Mouse (Mus musculus) CD8-positive naive resting alpha-beta T cell, adult 2 months (primary cell): Measurements from ENCODE around the gene Dennd1a.

Experiments
- DNase-seq, 2 experiments: peaks; one replicate each; pipeline ENCODE4 v3.0.0; 2022; ENCODE audit warnings: low read depth in 2 of 2, low spot score in 2 of 2

Dennd1a gene

DNA sequence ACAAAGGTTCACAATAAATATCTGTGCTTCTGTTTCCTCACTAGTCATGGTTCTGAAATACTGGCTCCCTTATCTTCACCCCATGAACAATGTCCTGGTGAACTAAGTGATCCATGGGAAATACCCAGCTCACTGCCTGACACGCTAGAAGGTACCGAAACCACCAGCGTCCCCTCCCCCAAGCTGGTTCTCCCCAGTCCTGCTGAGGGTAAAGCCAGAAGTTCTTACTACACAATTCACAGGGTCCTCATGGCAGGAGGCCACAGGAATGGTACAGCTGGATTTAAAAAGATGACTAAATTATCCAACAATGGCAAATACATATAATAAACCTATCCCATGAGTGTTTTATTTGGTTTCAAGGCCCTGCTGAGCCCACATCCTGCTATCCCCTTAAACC lies 378.9 kb downstream of the Dennd1a start:
- no peak for DNase-seq

DNA sequence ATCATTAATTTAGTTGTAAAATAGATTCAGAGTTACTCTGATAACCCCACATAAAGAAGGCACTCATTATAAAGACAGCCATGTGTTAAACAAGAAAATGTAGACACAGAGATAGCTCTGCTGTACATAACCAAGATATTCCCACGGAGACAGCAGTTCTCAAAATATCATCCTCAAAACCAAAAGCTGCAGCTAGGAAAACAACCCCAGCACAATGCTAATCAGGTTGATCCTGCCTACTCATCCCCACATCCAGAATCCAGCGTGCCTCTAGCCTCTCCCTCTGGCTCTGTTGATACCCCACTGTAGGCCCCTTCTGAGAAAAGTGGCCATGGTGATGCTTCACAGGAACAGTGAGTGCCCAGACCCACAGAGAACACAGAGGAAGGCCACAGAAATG lies 380.9 kb downstream of the Dennd1a start:
- no peak for DNase-seq

DNA sequence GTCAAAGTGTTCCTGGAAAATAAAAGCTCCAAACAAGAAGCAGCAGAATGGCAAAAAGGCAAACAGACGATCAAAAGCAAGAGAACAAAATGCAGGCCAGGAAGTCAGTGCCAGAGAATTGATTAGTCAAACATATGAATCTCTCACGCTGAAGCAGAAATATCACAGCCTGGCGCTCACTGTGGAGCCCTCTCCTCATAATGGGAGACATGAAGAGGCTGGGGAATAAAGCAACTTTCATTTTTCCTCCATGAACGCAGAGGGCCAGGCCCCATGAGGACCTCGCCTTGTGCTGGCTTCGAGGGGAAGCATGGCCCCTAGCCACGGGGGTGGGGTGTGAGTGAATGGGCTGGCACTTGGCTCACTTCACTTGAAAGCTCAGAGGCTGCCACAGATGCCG lies 383.9 kb downstream of the Dennd1a start:
- DNase-seq, result no peak

DNA sequence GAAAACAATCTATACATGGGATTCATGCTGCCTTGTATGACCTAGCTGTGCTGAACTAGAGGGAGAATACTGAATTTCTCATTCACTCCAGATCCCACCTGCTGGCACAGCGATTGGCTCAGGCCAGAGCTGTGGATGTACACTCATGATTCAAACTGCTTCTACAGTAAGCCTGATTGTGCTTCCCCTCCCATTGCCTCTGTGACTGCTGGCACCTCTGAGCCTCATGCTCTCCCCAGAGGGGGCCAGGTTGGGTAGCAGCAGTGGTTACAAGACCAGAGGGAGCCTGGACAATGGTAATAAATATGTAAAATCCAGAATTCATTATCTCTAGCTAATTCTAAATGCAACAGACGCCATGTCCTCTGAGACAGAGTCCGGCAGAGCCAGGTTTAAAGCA lies 404.0 kb downstream of the Dennd1a start:
- no peak for DNase-seq

DNA sequence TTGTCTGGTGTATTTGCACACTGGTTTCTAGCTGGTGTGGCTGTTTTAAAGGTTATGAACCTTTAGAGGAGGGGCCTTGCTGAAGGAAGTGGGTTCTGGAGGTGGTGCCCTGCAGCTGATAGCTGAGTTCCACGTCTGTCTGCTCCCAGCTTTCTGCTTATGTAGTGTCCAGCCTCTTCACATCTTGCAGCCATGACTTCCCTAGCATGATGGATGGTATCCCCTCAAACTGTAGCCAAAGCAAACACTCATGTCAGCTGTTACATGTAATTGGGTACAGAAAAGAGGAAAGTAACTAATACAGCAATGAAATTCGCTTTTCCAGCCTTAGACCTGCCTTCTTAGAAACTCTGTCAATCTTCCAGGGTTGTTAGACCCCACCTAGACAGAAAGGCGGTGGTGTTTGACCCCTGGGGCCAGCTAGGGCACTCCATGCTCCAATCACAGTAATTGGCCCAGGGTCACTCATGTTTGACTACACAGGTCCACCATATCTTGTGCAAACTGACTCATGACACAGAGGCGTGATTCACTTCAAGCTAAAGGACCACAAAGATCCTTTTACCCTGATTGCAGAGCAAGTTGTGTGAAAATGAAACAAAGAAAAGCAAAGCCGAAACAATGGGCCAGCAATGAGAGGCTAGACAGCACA lies 405.8 kb downstream of the Dennd1a start:
- DNase-seq, result no peak

DNA sequence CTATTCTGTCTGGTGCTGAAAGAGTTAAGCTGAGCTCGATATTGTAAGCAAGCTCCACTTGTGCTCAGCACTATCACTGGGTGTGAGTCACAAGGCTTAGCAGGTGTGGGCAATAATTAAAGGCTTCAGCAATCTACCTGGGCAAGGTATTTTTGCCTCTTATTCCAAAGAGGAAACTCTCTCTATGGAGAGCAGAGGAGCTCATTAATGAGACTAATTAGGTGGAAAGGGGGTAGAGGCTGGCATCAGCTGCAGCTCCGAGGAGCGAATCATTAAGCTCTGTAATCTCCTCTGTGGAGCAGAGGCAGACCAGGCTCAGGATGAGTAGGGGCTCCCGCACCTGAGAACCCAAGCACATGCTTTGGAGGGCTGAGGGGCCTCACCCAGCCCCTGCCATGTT lies 407.5 kb downstream of the Dennd1a start:
- no peak for DNase-seq

DNA sequence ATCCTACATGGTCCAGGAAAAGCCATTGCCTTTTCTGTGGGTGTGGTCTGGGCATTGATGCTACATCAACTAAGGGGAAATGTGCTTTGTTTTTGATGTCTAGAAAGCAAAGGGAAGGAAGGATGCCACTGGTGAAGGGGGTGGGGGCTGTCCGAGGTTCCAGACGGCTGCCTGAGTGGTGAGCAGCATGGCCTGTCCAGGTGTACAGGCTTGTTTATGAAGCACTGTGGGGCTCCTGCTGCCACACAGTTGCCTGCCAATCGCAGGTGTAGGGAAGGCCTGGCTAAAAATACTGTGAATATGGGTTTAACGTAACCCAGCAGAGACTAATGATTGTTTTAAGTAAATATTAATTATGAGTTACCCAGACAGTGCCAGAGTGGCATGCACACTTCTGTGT lies 414.4 kb downstream of the Dennd1a start:
- DNase-seq, result no peak

DNA sequence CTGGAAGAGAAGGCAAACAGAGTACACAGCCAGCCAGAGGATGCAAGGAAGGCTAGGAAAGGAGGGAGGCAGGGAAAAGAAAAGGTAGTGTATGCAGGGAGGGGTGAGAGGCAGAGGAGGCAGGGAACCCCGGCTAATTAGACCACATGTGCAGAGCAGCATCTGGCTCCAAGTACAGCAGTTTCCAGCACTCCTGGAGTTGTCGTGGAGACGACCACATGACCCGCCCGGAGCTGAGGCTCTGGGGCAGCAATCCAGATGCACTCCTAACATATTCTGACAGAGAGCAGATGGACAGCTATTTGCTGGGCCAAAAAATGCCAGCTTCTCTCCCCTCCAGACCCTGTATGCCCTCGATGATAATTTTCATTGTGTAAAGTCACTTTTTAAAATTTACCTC lies 417.6 kb downstream of the Dennd1a start:
- DNase-seq, result no peak

DNA sequence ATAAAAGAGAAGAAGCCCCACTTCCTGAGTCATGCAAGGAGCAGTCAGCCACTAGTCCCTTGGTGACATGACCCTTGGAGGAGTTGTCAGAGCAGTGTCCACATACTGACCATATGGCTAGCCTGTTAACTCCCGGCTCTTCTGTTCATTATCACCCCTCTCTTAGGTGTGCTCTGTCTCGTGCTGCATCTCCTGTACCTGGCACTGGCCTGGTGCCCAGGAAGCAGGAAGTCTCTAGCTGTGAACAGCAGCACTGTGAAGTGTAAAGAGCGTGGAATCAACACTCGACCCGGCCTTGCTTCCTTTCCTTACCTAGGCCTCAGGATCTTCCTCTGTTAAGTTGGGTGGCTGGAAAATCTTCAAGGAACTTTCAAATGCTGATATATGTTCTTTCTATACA lies 419.8 kb downstream of the Dennd1a start:
- DNase-seq, result no peak

DNA sequence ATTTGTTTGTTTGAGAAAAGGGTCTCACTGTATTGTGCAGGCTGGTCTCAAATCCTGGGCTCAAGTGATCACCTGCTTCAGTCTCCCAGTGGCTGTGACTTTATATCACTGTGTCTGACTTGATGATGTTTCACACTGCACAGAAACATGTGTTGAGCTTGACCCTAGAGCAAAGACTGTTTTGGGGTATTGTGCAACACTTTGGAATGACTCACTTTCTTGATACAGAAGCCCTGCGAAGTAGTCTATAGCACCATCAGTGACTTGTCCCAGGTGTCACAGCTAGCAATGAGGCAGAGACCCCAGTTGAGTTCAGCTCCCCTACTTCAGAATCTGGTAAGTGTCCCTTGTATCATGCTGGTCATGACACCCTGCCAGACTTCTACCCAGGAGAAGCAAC lies 429.7 kb downstream of the Dennd1a start:
- DNase-seq, result no peak

DNA sequence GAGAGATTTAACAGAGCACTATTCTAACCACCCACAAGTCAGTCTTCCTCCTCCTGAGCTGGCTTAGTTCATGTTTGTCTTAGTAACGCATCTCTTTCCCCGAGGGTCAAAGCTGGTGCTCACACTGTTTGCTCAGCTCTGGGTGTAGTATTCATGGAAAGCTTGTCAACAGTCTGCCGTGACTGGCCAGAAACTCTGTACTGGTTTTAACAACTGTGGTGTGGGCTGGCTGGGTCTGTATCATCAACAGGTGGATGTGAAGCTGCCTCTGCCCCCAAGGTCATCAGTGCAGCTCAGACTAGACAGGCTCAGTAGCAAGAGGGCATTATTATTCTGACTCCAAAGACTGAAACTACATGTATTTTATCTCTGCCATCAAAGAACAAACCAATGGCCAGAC lies 430.2 kb downstream of the Dennd1a start:
- DNase-seq, result no peak

DNA sequence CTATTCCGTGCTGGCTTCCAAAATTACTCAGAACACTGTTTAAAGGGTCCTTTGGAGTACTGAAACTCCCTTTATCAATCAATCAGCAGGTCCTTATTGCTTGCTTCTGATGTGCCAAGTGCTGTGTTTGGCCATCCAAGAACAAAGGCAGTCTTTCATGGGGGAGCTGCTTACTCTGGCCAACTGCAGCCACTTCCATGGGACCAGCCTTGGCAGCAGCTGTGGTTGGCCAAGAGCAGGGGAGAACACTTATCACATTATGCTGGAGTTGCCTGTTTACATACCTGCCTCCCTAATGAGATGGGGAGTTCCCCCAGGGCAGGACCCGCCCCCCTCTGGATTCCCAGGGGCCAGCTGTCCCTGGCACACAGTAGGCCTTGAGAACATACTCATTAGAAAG lies 432.0 kb downstream of the Dennd1a start:
- DNase-seq, result no peak

DNA sequence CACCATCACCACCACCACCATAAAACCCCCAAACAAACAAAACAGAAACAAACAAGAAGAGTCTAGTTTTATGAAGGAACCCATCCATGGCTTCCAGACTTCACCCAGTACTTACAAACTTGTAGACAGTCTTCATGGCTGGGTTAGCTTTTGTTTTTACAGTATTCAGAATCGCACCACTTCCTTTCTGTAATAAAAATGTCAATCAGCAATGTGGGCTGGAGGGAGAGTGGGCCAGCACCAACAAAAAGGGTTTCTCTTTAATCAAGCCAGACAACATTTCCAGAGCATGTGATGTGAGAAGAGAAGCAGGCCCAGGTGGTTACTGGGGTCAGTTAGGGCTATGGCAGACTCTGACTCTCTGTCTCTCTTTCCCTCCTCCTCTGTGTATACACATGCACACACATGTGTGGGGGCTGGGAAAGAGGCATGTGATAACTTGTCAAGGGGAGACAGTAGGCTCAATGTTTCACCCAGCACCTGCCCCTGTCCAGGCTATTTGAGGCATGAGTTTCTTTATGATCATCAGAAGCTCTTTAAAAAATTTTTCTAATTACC lies 433.2 kb downstream of the Dennd1a start:
- no peak for DNase-seq

DNA sequence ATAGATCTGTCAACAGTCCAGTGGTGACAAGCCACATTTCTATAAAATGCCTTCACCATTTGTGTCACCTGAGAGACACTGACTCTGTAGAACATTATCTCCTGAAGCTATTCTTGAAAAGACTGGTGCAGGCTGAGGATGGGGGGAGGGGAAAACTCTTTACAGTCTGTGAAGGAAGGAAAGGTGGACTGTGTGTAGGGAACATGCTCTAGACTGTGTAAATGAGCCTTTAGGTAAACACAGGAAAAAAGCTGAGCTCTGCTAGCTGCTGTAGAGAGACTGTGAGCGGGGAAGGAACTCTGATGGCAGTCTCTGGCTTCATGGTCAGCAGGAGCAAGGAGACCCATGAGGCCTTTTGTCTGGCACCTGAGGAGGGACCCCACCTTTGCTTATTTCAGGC lies 436.6 kb downstream of the Dennd1a start:
- no peak for DNase-seq

DNA sequence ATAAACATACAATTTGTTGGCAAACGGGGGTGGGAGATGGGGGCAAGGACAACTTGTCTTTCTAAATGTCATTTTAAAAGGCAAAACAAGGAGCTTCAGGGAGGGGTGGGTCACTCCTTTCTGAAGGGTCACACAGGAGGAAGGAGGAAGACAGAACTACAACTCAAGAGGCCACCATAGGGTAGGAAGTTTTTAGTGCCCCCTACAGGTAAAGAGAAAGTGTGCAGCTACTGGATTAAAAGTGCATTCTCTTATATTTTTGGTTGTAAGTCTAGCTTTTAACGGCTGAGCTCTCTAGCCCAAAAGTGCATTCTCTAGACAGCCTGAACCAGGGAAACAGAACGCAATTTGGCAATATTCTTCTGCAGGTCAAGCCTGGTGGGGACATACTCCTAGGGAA lies 437.8 kb downstream of the Dennd1a start:
- DNase-seq, result no peak

DNA sequence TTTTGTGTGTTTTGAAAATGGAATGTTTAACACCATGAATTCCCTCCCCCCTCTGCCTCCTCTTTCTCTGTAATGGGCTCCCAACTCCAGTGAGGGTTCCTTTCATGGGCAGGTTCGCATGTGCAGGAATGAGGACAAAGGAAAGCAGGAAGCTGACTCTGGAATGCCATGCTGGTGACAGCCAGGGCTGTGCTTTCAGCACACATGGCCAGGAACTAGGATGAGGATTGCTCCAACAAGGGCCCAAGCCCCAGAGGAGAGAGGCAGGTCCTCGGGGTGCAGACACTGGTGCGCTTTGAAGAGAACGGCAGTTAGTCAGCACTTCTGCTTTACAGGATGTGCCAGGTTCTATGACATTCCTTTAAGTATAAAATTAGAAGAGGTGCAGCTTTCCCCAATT lies 444.5 kb downstream of the Dennd1a start:
- no peak for DNase-seq

DNA sequence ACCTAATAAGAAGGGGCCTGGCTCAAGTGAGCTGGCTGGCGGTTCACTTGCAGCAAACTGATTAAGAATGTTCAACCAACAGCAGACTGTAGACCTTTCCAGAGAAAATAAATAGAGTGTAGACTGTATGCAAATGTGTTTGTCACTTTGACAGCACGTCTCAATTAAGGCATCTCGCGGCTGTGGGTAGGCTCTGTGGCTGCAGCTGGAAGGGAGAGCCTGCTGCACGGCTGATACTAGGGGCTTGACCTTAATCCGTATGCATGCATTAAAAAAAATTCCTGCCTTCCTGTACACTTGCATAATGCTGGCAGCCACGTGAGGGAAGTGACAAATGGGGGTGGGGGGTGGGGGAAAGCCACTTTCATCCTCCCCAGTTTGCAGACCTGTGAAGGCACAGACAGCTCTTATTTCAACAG lies 445.0 kb downstream of the Dennd1a start:
- no peak for DNase-seq

DNA sequence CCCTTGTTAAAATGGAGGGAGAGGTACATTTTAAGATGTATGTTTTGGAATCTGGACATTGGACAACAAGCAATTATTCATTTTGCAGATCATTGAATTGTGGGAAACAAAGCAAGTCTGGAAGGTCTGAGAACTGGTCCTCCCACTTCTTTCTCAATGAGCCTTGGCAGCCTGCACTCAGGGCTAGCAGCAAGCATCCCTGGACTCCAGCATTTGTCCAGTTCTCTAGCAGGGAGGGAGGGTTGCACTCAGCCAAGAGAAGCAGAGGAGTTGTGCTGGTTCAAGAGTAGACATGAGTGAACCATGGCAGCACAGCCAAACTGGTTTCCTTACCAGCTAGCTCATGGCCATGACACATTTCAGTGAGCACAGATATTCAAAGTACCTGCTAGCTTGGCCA lies 447.3 kb downstream of the Dennd1a start:
- no peak for DNase-seq

DNA sequence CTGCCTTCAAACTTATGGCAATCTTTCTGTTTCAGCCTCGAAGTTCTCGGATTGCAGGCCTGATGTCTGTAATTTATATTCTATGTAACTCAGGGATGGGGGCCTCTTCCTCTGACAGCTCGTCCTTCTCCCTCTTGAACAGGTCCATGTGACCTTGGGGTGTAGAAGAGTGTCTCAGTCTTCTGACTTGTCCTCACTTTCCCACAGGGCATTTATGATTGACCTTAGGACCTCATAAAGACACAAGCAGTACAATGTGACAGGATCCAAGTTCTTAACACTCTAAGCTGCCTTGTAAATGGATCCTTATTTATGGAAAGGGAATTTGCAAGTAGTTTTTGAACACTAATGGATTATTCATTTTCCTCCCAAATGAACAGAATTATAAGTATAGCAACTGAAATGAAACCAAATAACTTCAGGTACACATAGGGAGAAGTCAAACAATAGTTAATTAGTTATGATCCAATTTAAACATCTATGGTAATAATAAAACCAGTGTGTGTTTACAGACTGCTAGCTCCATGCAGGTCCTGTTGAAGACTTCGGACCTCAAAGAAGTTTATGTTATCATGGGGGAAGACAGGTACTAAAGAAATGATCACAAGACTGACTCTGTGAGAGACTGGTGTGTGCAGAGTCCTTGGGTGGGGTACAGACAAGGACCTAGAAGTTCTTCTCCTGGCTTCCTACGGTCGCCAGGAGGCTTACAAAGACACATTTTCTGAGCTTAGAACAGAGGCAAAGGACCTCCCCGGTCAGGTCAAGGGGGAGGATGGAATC lies 448.8 kb downstream of the Dennd1a start:
- DNase-seq, result no peak

DNA sequence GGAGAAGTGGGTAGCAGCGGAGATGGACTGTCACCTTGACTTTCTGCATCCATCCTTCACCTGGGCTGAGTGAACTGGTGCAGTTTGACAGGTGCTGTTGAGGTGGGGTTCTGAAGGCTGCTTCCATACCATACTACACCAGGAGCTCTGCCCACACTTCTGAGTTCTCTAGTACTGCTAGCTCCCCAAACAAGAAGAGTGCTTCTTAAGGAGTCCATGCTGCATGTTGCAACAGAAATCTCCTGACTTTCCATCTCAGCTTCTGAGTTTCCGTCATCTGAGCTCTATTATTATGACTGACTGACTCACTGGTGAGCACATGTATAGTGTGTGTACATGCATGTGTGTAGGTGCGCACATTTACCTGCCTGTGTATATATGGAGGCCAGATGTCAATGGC lies 449.6 kb downstream of the Dennd1a start:
- DNase-seq, result no peak

DNA sequence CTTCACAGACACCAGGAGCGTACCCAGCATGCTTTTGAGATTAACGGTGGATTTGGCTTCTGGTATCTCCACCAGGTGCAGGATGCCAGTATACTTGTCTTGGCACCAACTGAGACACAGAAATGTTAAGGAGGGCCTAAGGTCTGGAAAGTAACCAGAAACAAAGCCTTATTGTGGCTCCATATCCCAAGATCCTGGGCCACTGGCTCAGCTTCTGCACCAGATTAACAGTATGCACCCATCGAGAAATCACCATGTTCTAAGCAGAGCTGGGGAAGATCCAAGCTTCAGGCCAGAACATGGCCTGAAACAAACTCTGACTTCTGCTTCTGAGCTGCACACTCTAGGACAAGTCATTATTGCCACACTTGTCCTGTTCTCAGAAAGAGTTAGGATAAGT lies 450.3 kb downstream of the Dennd1a start:
- no peak for DNase-seq

DNA sequence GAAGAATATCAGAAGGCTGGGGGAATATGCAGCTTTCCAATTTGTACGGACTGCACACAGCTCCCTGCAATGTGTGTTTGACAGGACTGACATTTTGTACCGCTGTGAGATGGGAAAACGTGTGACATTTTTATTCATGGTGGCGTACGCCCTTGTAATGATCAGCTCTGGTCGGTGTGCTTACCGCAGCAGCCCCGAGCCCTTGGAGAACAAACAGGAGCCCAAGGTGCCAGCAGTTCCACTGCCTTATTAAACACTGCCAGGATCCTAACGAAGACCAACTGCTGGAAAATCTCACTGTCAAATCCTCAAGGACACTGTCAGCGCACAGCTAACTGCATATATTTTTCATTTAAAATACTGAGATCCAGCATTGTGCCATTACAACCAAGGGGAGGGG lies 454.9 kb downstream of the Dennd1a start:
- DNase-seq, result no peak
